Mouse (Mus musculus) liver, postnatal 0 days (tissue): ENCODE results near the gene Fam122a.

Source experiments
- CTCF ChIP-seq: sonication (generic); IDR thresholded peaks from 2 replicates; pipeline ENCODE4 v1.5.1; 2016; ENCODE audit warnings: antibody characterized with exemption, low read depth
- EP300 ChIP-seq: IDR thresholded peaks from 2 replicates; pipeline ENCODE4 v1.6.1; 2016; ENCODE audit warnings: antibody characterized with exemption, low read depth, mild to moderate bottlenecking

- TF ChIP-seq CTCF (no peak), EP300 (no peak)
Measured at GRCm38 (mm10) chr19:24472512-24472911, 4.6 kb downstream of the Fam122a start.
